Mouse (Mus musculus) urinary bladder, adult 2 months (tissue): ENCODE data around the gene Gria1. TPM values are rescaled to one million over a fixed set of nuclear protein-coding genes. Genes with fewer than 3 reads are reported as not detected.

Experiments used
- DNase-seq: peaks from one replicate; pipeline ENCODE4 v3.0.0; 2022; ENCODE audit warnings: low spot score
- polyA plus RNA-seq: library from polyadenylated mRNA; depleted of rRNA; stranded (reverse); fragments of >200 nt; gene quantifications from 2 replicates; pipeline ENCODE4 v1.2.3, GENCODE M21; 2012; rRNA removed

Gene Gria1
- polyA plus RNA-seq, result 3.6 and 4.9 TPM in 2 replicates

GRCm38 (mm10) chr11:57011024-57011690, at the start of gene Gria1:
Gria1 (plus strand) TSS chr11:57011387.
- DNase-seq, result no peak

GRCm38 (mm10) chr11:56961751-56962150, 49.4 kb upstream of the Gria1 start:
- DNase-seq, result no peak

- no peak for DNase-seq
Observed at GRCm38 (mm10) chr11:56972814-56973213, 38.4 kb upstream of the Gria1 start.

- DNase-seq, result no peak
Observed at GRCm38 (mm10) chr11:56984321-56985000, 26.7 kb upstream of the Gria1 start.

- no peak for DNase-seq
Observed at GRCm38 (mm10) chr11:56985457-56985856, 25.7 kb upstream of the Gria1 start.

GRCm38 (mm10) chr11:56999601-57000001, 11.6 kb upstream of the Gria1 start:
- peak; percentile 22 for DNase-seq

GRCm38 (mm10) chr11:57004611-57005010, 6.6 kb upstream of the Gria1 start:
- no peak for DNase-seq

GRCm38 (mm10) chr11:57005341-57005740, 5.8 kb upstream of the Gria1 start:
- DNase-seq, result no peak

- DNase-seq, result no peak
Observed at GRCm38 (mm10) chr11:57007790-57008189, 3.4 kb upstream of the Gria1 start.

GRCm38 (mm10) chr11:57010611-57011010, 576 bp upstream of the Gria1 start:
- DNase-seq, result no peak

GRCm38 (mm10) chr11:57011691-57012039, 478 bp downstream of the Gria1 start:
- DNase-seq, result no peak

- no peak for DNase-seq
Observed at GRCm38 (mm10) chr11:57012287-57012921, 1.2 kb downstream of the Gria1 start.

- DNase-seq, result no peak
Observed at GRCm38 (mm10) chr11:57013464-57014190, 2.4 kb downstream of the Gria1 start.

- DNase-seq, result no peak
Observed at GRCm38 (mm10) chr11:57014396-57014795, 3.2 kb downstream of the Gria1 start.

- DNase-seq, result no peak
Observed at GRCm38 (mm10) chr11:57018536-57018935, 7.3 kb downstream of the Gria1 start.

GRCm38 (mm10) chr11:57022400-57022799, 11.2 kb downstream of the Gria1 start:
- no peak for DNase-seq

GRCm38 (mm10) chr11:57030448-57030847, 19.3 kb downstream of the Gria1 start:
- DNase-seq, result no peak

GRCm38 (mm10) chr11:57038807-57039206, 27.6 kb downstream of the Gria1 start:
- DNase-seq, result no peak

- no peak for DNase-seq
Observed at GRCm38 (mm10) chr11:57039306-57039705, 28.1 kb downstream of the Gria1 start.

GRCm38 (mm10) chr11:57042057-57042456, 30.9 kb downstream of the Gria1 start:
- DNase-seq, result no peak

GRCm38 (mm10) chr11:57044146-57044545, 33.0 kb downstream of the Gria1 start:
- no peak for DNase-seq
